ENCODE assay signal across 14 mouse cellular contexts in the genomic region with DNA sequence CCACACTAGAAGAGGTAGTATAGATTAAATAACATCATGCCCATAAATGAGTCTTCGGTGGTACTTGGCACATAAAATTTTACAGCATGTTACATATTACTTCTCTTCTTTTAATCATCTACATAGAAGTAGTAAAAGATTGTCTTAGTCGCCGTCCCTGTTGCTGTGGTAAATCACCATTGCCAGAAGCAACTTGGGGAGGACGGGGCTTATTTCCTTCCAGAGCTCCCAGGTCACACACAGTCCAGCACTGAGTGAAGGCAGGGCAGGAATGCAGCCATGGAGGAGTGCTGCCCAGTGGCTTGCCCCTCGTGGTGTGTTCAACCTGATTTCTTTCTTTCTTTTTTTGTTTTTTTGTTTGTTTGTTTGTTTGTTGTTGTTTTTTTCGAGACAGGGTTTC.
"Had no signal": no experiment of that assay in that cellular context is flagged by ENCODE, and none has a peak within 500 bp of the region (broad histone marks: within the 10 kb centered on the region; RNA-seq: fewer than 3 reads in every experiment).

No protein-coding gene starts in this region.

- ATAC-seq: hindbrain, postnatal 0 days; liver, embryonic 12.5 days; midbrain, embryonic 13.5 days had no signal

- H3K27me3 ChIP-seq: liver, embryonic 12.5 days; lung, embryonic 15.5 days; megakaryocyte, embryonic 14.5 days; midbrain, embryonic 13.5 days; neural tube, embryonic 12.5 days had no signal

- H3K36me3 ChIP-seq: liver, embryonic 12.5 days; lung, embryonic 15.5 days; midbrain, embryonic 13.5 days; neural tube, embryonic 12.5 days had no signal

- H3K9ac ChIP-seq: liver, embryonic 12.5 days; lung, embryonic 15.5 days; midbrain, embryonic 13.5 days; neural tube, embryonic 12.5 days had no signal

- H3K27ac ChIP-seq: hindbrain, postnatal 0 days; kidney, postnatal 0 days; layer of hippocampus, adult 2 months; liver, embryonic 12.5 days; lung, embryonic 15.5 days; macrophage; midbrain, embryonic 13.5 days; neural tube, embryonic 12.5 days; stomach, postnatal 0 days had no signal

- H3K4me3 ChIP-seq: layer of hippocampus, adult 2 months; liver, embryonic 12.5 days; lung, embryonic 15.5 days; megakaryocyte, embryonic 14.5 days; midbrain, embryonic 13.5 days; myocyte; neural tube, embryonic 12.5 days had no signal

- DNase-seq: lung, postnatal 14 days; thymus, adult 2 months; thymus, postnatal 25 days had no signal

- H3K4me2 ChIP-seq: liver, embryonic 12.5 days; lung, embryonic 15.5 days; midbrain, embryonic 13.5 days; neural tube, embryonic 12.5 days had no signal

- H3K9me3 ChIP-seq: liver, embryonic 12.5 days; lung, embryonic 15.5 days; megakaryocyte, embryonic 14.5 days; midbrain, embryonic 13.5 days; neural tube, embryonic 12.5 days had no signal
